Mouse (Mus musculus): Measurements from ENCODE around the gene Trp53bp2.
A peak's percentile ranks its signal among the peaks of the same experiment; 100 is the strongest.

Gene Trp53bp2

GRCm38 (mm10) chr1:182500224-182500623 lies 91.3 kb downstream of the Trp53bp2 start:
- DNase-seq (ENCODE audit: low read depth, low spot score): no peak

GRCm38 (mm10) chr1:182500843-182501242 lies 91.9 kb downstream of the Trp53bp2 start:
- DNase-seq (ENCODE audit: low read depth, low spot score): no peak

DNA sequence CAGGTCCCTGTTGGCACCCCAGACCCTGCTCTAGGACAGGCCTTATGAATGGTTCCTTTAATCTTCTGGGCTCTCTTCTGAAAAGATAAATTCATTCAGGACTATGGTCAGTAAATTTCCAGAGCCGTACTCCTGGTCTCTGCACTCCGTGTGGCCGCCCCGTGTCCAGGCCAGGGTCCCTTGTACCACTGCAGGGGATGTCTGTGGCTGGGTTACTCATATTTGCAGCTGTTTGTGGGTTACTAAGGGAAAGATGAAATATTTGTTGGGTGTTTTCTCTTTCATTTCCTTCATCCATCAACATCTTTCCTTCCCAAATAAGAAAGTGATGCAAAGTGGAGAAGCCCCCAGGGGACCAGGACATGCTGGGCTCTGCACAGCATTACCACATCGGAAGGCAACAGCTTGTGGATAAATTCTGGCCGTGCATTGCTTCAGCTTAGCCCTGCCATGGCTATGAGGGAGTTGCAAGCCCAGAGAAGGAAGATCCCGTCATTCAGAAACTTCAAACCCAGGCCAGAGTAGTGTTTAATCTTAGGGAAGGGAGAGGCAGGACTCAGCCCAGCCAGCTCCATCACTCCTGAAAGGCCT lies 92.9 kb downstream of the Trp53bp2 start:
- DNase-seq (ENCODE audit: low read depth, low spot score): no peak

DNA sequence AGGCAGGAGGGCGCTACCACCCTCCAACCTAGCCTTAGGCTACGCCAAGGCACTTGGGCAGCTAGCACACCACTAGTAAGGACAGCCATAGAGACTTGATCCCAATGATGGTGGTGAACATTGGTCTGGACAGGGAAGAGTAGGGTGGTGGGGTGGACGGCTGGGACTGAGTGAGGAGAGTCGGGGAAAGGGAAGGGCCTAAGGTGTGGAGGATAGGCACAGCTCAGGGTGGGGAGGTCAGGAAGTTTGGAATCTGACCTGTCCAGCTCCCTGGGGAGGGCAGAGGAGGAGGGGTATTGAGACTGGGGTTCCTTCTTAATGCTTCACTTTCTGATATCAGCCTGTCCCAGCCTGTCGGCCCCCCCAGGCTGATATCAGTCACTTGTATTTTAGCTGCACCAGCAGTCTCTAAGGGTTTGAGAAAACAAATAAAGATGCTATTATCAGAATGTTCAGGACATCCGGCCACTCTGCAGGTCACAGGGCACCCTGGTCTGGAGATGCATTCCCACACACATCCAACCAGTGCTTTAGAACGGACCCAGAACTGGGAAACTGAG lies 93.6 kb downstream of the Trp53bp2 start:
- no peak for DNase-seq (ENCODE audit: low read depth, low spot score)

DNA sequence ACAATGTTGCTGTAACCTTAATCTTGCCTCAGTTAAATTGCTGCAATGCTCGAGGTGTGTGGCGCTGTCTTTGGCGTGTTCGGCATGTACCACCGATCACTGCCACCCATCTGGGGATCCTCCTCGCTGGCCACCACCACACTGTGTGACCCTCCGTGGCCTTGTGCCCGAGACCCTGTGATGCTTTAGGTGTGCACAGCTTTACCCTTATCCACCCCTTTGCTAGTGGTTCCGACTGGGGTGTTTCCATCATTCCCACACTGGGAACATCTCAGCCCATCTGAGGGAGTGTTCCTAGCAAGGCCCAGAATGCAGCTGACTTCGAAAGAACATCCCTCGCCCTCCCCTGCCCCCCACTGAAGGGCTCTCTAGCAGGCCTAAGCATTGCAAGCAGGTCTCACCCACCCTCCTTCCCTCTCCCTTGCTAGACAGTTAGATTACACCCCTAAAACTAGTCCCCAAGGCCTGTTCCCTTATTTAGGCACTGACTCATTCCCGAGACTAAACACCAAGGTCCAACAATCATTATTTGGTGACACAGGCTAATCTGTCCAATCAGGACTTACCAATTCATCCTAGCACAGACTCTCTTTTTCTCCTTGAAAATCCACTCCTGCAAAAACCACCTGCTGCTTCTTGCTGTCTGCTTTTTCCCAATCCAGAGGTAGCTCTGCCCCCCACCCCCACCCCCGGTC lies 94.4 kb downstream of the Trp53bp2 start:
- peak; percentile 84 for DNase-seq (ENCODE audit: low read depth, low spot score)

GRCm38 (mm10) chr1:182504223-182504622 lies 95.3 kb downstream of the Trp53bp2 start:
- peak; percentile 56 for DNase-seq (ENCODE audit: low read depth, low spot score)

DNA sequence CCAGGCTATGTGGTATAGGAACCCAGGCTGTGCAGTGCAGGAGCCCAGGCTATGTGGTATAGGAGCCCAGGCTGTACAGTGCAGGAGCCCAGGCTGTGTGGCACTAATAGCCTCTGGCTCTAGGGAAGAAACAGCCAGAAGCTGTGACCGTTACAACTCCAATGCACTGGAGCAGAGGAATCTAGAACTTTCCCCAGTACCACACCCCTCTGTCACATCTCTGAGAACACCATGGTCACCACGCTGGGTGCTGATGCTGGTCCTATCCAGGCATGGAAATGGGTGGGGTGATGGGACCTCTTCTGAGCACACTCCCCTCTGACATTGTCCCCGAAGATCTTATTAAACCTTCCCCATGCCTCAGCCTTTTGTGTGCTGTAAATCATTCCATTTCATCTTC lies 96.3 kb downstream of the Trp53bp2 start:
- no peak for DNase-seq (ENCODE audit: low read depth, low spot score)

- DNase-seq (ENCODE audit: low read depth, low spot score): peak; percentile 88
Measured at GRCm38 (mm10) chr1:182506229-182506986, 97.4 kb downstream of the Trp53bp2 start.

DNA sequence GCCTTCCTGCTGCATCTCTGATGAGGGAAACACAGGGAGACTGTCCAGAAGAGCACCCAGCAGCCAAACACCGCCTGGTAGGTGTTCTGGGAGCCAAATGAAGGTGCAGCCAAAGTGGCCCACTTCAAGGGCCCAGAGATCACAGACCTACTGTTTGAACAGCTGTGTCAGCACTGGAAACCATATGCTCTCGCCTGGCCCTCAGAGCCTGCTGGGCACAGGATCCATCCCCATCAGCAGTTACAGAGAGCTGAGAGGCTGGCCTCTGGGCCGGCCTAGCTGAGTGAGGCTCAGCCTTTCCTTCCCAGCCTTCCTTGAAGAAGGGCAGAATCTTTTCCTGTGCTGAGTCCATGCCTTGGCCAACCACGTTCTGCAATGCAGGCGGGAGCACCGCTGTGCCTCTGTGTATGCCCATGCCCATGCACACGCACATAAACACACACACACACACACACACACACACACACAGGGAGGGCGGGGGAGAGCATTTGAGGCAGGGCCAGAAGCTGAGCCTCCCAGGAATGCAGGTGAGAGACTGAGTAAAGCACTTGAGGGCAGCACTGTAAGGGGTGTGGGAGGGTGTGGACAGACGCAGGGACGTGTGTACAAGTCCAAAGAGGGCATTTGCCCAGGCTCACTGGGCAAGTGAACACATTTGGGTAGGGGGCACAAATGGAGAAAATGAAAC lies 100.3 kb downstream of the Trp53bp2 start:
- DNase-seq (ENCODE audit: low read depth, low spot score): peak; percentile 76

- DNase-seq (ENCODE audit: low read depth, low spot score): no peak
Measured at GRCm38 (mm10) chr1:182511073-182511472, 102.1 kb downstream of the Trp53bp2 start.

DNA sequence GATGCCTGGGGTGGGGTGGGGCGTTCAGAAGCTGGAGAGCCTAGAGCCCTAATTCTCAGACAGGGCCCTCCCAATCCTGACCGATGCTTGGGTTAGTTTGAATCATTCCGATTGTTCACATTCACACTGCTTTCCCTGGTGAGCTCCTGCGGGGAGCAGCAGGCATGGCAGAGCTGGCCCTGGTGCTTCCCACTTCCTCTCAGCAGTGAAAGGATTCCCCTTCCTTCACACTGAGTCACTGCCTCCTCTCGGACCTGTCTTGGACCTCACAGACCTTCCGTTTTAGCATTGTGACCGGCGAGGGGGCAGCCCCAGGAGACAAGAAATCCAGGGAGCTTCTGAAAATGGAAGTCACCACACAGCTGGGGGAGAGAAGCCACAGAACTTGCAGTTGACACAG lies 102.8 kb downstream of the Trp53bp2 start:
- no peak for DNase-seq (ENCODE audit: low read depth, low spot score)
